Mouse (Mus musculus): ENCODE data around the gene Srp9. TPM values are rescaled to one million over a fixed set of nuclear protein-coding genes. Genes with fewer than 3 reads are reported as not detected.

Gene Srp9
- polyA plus RNA-seq (2014; fragmentation: Illumina TruSeq; extraction: RNeasy Lipid Tissue Mini Kit (QIAGEN cat#74804); ENCODE audit: low read depth, low replicate concordance): 350 TPM

DNA sequence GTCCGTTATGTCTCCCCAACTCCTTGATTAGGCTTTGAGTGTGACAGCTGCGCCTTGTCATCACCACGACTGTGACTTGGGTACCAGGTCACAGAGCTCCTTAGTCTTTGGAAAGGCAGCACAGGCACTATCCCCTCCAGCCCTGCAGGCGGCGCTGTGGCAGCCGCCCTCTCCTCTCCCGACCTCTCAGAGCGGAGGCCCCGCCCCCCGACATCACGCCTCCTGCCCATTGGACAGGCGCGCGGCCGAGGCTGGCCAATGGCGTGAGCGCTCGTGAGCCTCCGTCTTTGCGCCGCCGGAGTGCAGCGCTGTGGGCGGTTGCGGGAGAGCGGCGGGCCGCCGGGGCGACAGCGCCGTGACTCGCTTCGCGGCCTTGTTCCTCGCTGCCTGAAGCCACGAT, at the start of gene Srp9:
Srp9 (plus strand) TSS at position 232 of the 400 bp plus-strand sequence.

DNA sequence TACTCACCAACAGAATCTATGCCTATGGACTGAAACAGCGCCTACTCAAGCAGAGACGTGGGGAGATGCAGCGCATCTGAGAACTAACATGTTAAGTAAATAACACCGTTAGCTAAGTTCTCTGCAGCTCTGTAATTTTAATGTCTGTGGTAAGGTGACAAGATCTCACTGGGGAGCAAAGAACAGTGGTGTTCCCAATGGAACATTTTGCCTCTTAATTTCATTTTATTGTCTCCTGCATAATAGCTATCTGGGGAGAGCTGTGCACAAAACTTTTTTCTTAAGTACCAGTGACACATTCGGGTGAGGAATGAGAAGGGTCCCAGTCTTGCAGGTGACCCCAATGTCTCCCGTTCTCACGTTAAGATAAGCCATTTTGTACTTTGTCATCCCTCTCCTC, 39.8 kb downstream of the Srp9 start, which contains the start of gene Vmn1r1:
Vmn1r1 (minus strand) TSS at position 101 of the 400 bp plus-strand sequence.

Other genes starting within 250 kb of the Srp9 start
- gene Enah, start 104.7 kb upstream of the Srp9 start, polyA plus RNA-seq (2014; fragmentation: Illumina TruSeq; extraction: RNeasy Lipid Tissue Mini Kit (QIAGEN cat#74804); ENCODE audit: low read depth, low replicate concordance): 207 TPM
- not detected for gene Vmn1r1, start 39.7 kb downstream of the Srp9 start, polyA plus RNA-seq (2014; fragmentation: Illumina TruSeq; extraction: RNeasy Lipid Tissue Mini Kit (QIAGEN cat#74804); ENCODE audit: low read depth, low replicate concordance)
- gene Degs1, start 158.1 kb downstream of the Srp9 start, polyA plus RNA-seq (2014; fragmentation: Illumina TruSeq; extraction: RNeasy Lipid Tissue Mini Kit (QIAGEN cat#74804); ENCODE audit: low read depth, low replicate concordance): 36.6 TPM
- 14.5 TPM for gene Fbxo28, start 216.9 kb downstream of the Srp9 start, polyA plus RNA-seq (2014; fragmentation: Illumina TruSeq; extraction: RNeasy Lipid Tissue Mini Kit (QIAGEN cat#74804); ENCODE audit: low read depth, low replicate concordance)

All from testis, adult 10 weeks (tissue).